Mouse (Mus musculus): Measurements from ENCODE around the gene Tas1r1. TPM values are rescaled to one million over a fixed set of nuclear protein-coding genes. Genes with fewer than 3 reads are reported as not detected.
"Not testable (repeated sequence)": the region's sequence is repeated elsewhere in the genome, so short reads cannot be mapped to it uniquely, and the experiment has no call there.

Tas1r1 gene
- total RNA-seq, 1 experiment: 1.9 TPM

DNA sequence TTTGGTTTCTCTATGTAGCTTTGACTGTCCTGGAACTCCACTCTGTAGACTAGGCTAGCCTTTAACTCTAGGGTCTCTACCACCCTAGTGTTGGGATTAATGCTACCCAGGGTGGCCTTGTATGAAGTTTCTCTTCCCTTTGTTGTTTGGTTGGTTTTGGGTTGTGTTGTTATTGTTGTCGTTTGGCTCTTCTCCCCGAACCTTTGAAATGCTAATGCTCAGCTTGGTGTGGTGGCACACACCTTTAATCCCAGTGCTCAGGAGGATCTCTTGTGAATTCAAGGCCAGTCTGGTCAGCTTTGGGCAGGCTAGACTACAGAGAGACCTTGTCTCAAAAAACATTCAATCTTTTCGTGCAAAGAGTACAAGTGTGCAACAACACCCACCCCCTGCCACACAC lies 4.8 kb upstream of the Tas1r1 start:
- Histone ChIP-seq H3K27ac (ENCODE audit: insufficient read depth, low read depth, low read length, poor library complexity, severe bottlenecking) (no peak overlapping the region), H3K4me1 (ENCODE audit: control insufficient read depth in 2 of 2, insufficient read depth in 2 of 2, low read length in 2 of 2, poor library complexity in 1 of 2) (peaks cover 3 to 28% of the 10 kb centered on the region in 2 experiments; a peak in 2 of 4 replicates), H3K4me3 (ENCODE audit: insufficient read depth in 1 of 2, low read depth in 1 of 2, low read length in 2 of 2, poor library complexity in 1 of 2, severe bottlenecking in 1 of 2) (no peak overlapping the region), H3K9ac (ENCODE audit: insufficient read depth, low read depth, low read length, poor library complexity, severe bottlenecking) (no peak overlapping the region; the same call in 1 of the 2 replicates), H3K36me3 (ENCODE audit: control insufficient read depth, insufficient read depth, low read length, poor library complexity, severe bottlenecking) (peaks cover 64% of the 10 kb centered on the region), H3K9me3 (ENCODE audit: control insufficient read depth, insufficient read depth, low read depth, low read length) (no peaks in the 10 kb centered on the region)
- no peak for TF ChIP-seq MAFK (IDR thresholded peaks at IDR 0.05; ENCODE audit: insufficient read depth, low read depth, low read length)
- no peak for TF ChIP-seq ZC3H11A (IDR thresholded peaks at IDR 0.05; ENCODE audit: borderline replicate concordance, low read depth, low read length)
- no peak for DNase-seq (ENCODE audit: low read depth, low spot score)
- in situ Hi-C loops (cut with MboI; ENCODE audit: low sequenced_read_pairs in 2 of 2, unreplicated experiment in 2 of 2): no loop called here

DNA sequence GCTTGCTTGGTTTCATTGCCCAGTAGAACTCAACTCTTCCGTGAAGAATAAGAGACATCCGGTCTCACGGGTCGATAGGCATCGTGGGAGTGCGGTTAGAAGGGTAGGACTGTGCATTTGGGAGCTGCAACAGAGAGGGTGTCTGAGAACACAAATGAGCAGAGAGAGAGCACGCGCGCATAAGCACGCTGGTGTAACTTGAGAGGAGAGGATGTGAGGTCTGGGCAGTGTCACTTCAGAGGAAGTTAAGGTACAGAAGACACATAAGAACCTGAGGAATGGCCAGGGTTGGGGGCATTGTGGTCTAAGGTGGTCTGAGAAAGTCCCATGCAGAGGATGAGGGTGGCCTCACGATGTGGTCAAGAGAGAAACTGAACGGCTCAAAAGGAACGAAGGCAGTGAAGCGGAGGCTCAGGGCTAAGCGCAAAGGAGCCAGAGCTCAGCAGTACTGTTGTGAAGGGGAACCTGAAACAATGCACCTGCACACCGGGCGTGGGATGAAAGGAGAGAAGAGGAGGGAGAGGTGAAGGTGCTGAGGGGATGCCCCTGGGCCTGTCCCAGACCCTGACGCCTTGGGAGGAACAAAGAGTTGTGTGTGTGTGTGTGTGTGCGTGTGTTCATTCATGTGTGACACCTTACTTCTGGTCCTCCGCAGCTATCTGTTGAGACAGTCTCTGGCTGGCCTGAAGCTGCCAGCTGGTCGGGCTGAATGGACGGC lies 3.7 kb upstream of the Tas1r1 start:
- H3K9me3 ChIP-seq (ENCODE audit: control insufficient read depth, insufficient read depth, low read depth, low read length): no peaks in the 10 kb centered on the region
- no peak for DNase-seq (ENCODE audit: low read depth, low spot score)
- H3K4me3 ChIP-seq (ENCODE audit: insufficient read depth in 1 of 2, low read depth in 1 of 2, low read length in 2 of 2, poor library complexity in 1 of 2, severe bottlenecking in 1 of 2): no peak overlapping the region
- peaks cover 3 to 34% of the 10 kb centered on the region in 2 experiments; a peak in 2 of 4 replicates for H3K4me1 ChIP-seq (ENCODE audit: control insufficient read depth in 2 of 2, insufficient read depth in 2 of 2, low read length in 2 of 2, poor library complexity in 1 of 2)
- H3K27ac ChIP-seq (ENCODE audit: insufficient read depth, low read depth, low read length, poor library complexity, severe bottlenecking): no peak overlapping the region
- H3K36me3 ChIP-seq (ENCODE audit: control insufficient read depth, insufficient read depth, low read length, poor library complexity, severe bottlenecking): peaks cover 53% of the 10 kb centered on the region
- in situ Hi-C loops (cut with MboI; ENCODE audit: low sequenced_read_pairs in 2 of 2, unreplicated experiment in 2 of 2): no loop called here
- TF ChIP-seq MAFK (IDR thresholded peaks at IDR 0.05; ENCODE audit: insufficient read depth, low read depth, low read length): no peak
- no peak for TF ChIP-seq CHD2 (IDR thresholded peaks at IDR 0.05; ENCODE audit: low read depth, low read length)
- TF ChIP-seq ZC3H11A (IDR thresholded peaks at IDR 0.05; ENCODE audit: borderline replicate concordance, low read depth, low read length): no peak
- no peak overlapping the region for H3K9ac ChIP-seq (ENCODE audit: insufficient read depth, low read depth, low read length, poor library complexity, severe bottlenecking)

DNA sequence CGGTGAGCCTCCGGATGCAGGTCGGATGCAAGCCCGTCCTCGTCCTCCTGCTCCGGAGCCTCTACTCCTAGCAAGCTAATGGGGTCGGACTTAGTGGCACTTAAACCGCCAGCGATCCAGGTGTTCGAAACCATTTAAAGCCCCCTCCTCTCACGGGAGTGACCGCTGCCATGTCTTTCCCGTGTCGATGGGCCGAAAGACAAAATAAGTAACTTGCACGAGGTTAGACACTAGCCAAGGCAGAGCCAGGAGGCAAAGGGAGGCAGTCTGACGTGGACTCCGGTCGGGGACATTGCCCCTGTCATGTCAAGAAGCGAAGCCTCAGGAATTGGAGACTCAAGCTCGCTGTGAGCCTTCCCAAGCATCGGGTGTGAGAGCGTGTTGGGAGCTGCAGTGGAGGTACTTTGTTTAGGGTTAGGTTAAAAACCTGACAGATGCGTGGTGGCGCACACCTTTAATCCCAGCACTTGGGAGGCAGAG lies 1.5 kb upstream of the Tas1r1 start:
- DNase-seq (ENCODE audit: low read depth, low spot score): no peak
- TF ChIP-seq MAFK (IDR thresholded peaks at IDR 0.05; ENCODE audit: insufficient read depth, low read depth, low read length) (no peak), ZNF384 (IDR thresholded peaks at IDR 0.05; ENCODE audit: low read depth, low read length) (no peak), HCFC1 (IDR thresholded peaks at IDR 0.05; ENCODE audit: borderline replicate concordance, insufficient read depth, low read length) (no peak)
- H3K4me1 ChIP-seq (ENCODE audit: control insufficient read depth in 2 of 2, insufficient read depth in 2 of 2, low read length in 2 of 2, poor library complexity in 1 of 2): peaks cover 3 to 36% of the 10 kb centered on the region in 2 experiments; a peak in 2 of 4 replicates
- peak overlapping the region; percentile 84; the same call in 1 of the 2 replicates for H3K27ac ChIP-seq (ENCODE audit: insufficient read depth, low read depth, low read length, poor library complexity, severe bottlenecking)
- H3K36me3 ChIP-seq (ENCODE audit: control insufficient read depth, insufficient read depth, low read length, poor library complexity, severe bottlenecking): peaks cover 36% of the 10 kb centered on the region
- no peaks in the 10 kb centered on the region for H3K9me3 ChIP-seq (ENCODE audit: control insufficient read depth, insufficient read depth, low read depth, low read length)
- H3K4me3 ChIP-seq (ENCODE audit: insufficient read depth in 1 of 2, low read depth in 1 of 2, low read length in 2 of 2, poor library complexity in 1 of 2, severe bottlenecking in 1 of 2): peak overlapping the region; percentile 72 to 98
- in situ Hi-C loops (cut with MboI; ENCODE audit: low sequenced_read_pairs in 2 of 2, unreplicated experiment in 2 of 2): no loop called here
- peak overlapping the region; percentile 100 for H3K9ac ChIP-seq (ENCODE audit: insufficient read depth, low read depth, low read length, poor library complexity, severe bottlenecking)

DNA sequence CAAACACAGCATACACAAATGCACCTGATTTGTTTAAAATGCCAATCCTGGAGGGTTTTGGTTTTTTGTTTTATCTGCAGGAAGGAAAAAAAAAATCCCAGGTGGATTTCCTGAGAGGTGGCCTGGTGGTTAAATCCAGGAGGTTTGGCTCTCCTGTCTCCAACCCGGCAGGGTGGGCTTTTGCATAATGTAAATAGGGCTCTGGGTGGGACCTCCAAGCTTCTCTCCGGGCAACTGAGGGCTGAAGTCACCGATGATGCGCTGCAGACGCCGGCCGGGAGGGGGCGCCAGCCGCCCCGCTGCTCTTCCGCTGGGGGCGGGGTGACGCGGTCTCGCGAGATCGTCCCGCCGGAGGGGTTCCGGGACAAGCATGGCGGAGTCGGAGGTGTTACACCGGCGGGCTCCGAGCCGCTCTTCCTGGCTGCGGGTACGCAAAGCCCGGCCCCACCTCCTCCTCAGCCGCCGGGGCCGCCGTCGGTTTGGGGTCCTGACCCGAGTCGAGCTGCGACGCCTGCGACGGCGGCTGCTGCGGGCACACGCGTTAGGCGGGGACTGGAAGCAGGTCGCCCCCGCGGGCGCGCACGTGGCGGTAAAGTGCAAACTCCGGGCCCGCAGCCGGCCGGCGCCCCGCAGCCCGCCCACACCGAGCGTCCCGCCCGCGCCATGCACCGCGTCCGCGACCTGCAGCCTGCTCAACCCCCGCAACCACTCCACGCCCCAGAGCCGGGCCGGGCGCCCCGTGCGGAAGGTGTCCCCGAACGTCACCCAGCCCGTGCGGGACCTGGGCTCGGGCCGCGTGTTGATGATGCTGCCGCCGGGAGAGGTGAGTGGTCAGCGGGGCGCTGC lies 840 bp upstream of the Tas1r1 start, which contains the start of gene Nol9:
Gene Nol9, plus strand, starts transcription at position 337 of the 846 bp plus-strand sequence.
- peak; percentile 99 for TF ChIP-seq CHD2 (IDR thresholded peaks at IDR 0.05; ENCODE audit: low read depth, low read length)
- TF ChIP-seq HCFC1 (IDR thresholded peaks at IDR 0.05; ENCODE audit: borderline replicate concordance, insufficient read depth, low read length): peak; percentile 68
- no peak for TF ChIP-seq MAFK (IDR thresholded peaks at IDR 0.05; ENCODE audit: insufficient read depth, low read depth, low read length)
- DNase-seq (ENCODE audit: low read depth, low spot score): peak; percentile 84
- H3K9ac ChIP-seq (ENCODE audit: insufficient read depth, low read depth, low read length, poor library complexity, severe bottlenecking): peak within 1 kb of the TSS; percentile 100
- peaks cover 29% of the 10 kb centered on the region for H3K36me3 ChIP-seq (ENCODE audit: control insufficient read depth, insufficient read depth, low read length, poor library complexity, severe bottlenecking)
- in situ Hi-C loops (cut with MboI; ENCODE audit: low sequenced_read_pairs in 2 of 2, unreplicated experiment in 2 of 2): no loop called here
- no peaks in the 10 kb centered on the region for H3K9me3 ChIP-seq (ENCODE audit: control insufficient read depth, insufficient read depth, low read depth, low read length)
- peaks cover 3 to 34% of the 10 kb centered on the region in 2 experiments; a peak in 2 of 4 replicates for H3K4me1 ChIP-seq (ENCODE audit: control insufficient read depth in 2 of 2, insufficient read depth in 2 of 2, low read length in 2 of 2, poor library complexity in 1 of 2)
- H3K27ac ChIP-seq (ENCODE audit: insufficient read depth, low read depth, low read length, poor library complexity, severe bottlenecking): peak within 1 kb of the TSS; percentile 84
- peak within 1 kb of the TSS; percentile 72 to 98 for H3K4me3 ChIP-seq (ENCODE audit: insufficient read depth in 1 of 2, low read depth in 1 of 2, low read length in 2 of 2, poor library complexity in 1 of 2, severe bottlenecking in 1 of 2)

DNA sequence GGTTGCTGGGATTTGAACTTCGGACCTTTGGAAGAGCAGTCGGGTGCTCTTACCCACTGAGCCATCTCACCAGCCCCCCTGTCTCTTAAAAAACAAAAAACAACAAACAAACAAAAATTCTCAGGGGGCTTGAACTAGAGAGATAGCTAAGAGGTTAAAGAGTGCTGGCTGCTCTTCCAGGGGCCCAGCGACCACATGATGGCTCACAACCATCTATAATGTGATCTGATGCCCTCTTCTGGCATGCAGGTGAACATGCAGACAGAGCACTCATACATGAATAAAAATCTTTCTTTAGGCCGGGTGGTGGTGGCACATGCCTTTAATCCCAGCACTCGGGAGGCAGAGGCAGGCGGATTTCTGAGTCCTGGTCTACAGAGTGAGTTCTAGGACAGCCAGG lies 1.9 kb downstream of the Tas1r1 start:
- DNase-seq (ENCODE audit: low read depth, low spot score); in situ Hi-C loops (cut with MboI; ENCODE audit: low sequenced_read_pairs in 2 of 2, unreplicated experiment in 2 of 2): not testable (repeated sequence)

More for the DNA sequence above, 1.9 kb downstream of the Tas1r1 start:
- not testable (repeated sequence) for H3K9ac ChIP-seq (ENCODE audit: insufficient read depth, low read depth, low read length, poor library complexity, severe bottlenecking); H3K27ac ChIP-seq (ENCODE audit: insufficient read depth, low read depth, low read length, poor library complexity, severe bottlenecking); H3K4me3 ChIP-seq (ENCODE audit: insufficient read depth in 1 of 2, low read depth in 1 of 2, low read length in 2 of 2, poor library complexity in 1 of 2, severe bottlenecking in 1 of 2); H3K36me3 ChIP-seq (ENCODE audit: control insufficient read depth, insufficient read depth, low read length, poor library complexity, severe bottlenecking); H3K9me3 ChIP-seq (ENCODE audit: control insufficient read depth, insufficient read depth, low read depth, low read length)
- peaks cover 2 to 26% of the 10 kb centered on the region in 2 experiments; a peak in 1 of 4 replicates for H3K4me1 ChIP-seq (ENCODE audit: control insufficient read depth in 2 of 2, insufficient read depth in 2 of 2, low read length in 2 of 2, poor library complexity in 1 of 2)
